Mouse (Mus musculus) spleen, postnatal 4 days (tissue): ENCODE data around the gene Pacrg.
A peak's percentile ranks its signal among the peaks of the same experiment; 100 is the strongest.

ENCODE experiments used
- DNase-seq, 2 experiments: peaks; one replicate each; pipeline ENCODE4 v3.0.0; 2022; ENCODE audit warnings: low spot score in 2 of 2

The Pacrg gene

GRCm38 (mm10) chr17:10410597-10411476, 429.3 kb downstream of the Pacrg start:
- DNase-seq = no peak

- DNase-seq = no peak
Measured at GRCm38 (mm10) chr17:10408681-10409081, 431.4 kb downstream of the Pacrg start.

DNA sequence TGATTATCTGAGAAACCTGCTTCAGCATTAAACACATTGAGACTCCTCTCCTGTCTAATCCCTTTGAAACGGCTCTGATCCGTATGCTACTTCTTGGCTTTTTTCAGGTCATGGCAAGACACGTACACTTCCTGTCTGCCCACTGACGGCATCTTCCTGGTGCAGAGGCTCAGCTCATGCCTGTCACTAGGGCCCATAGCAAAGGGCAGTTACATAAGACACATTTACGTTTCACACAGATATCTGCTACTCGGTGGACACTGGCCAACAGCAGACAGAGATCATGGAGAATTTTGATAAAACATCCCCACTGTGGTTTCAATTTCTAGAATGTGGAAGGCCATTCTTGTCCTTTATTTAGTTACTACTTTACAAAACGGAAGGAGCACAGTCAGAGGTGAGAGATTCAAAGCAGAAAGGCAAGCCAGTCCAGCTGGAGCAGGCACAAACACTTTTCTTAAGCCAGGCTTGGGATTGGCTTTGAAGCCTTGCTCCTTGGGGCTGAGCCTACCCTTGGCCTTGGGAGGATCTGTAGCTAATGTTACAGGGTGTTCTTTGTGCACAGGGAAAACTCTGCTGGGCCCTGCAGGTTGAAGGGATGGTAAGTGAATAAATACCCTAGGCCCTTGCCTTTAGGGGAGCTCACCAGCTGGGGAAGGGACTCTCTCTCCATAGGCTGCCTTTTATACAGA, 432.9 kb downstream of the Pacrg start:
- no peak for DNase-seq

DNA sequence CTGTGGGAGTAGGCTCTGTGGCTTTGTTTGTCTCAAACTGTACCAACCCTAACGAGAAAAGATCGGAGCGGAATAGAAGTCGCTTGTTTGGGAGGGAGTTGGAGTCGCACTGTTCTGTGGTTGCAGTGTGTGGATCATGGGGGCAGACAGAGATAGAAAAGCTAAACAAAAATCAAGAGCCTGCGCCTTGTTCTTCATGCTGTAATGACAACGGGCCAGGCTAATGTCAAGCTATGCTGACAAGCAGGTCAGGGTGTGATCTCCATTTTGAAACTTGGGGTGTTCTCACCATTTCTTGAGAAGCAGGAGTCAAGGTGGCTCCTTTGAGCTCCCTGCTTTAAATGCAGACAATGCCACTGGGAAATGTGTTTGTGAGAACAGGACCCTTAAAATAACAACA, 433.8 kb downstream of the Pacrg start:
- no peak for DNase-seq

DNA sequence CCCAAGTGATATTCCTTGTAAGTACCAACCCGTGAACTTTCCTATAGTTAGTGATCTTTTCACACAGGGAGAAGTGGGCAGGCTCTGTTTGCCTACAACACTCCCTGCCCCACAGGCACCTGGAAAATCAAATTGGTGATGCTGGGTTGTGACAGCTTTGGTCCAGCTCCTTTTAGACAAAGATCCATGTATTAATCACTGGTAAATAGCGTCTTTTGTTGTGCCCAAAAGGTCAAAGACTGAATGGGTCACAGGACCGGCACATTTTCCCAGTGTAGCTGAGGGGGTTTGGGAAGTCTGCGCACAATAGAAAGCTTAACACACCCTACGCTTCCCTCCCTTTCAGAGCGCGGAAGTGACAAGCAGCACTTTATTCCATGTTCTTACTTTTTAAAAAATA, 434.2 kb downstream of the Pacrg start:
- no peak for DNase-seq

DNA sequence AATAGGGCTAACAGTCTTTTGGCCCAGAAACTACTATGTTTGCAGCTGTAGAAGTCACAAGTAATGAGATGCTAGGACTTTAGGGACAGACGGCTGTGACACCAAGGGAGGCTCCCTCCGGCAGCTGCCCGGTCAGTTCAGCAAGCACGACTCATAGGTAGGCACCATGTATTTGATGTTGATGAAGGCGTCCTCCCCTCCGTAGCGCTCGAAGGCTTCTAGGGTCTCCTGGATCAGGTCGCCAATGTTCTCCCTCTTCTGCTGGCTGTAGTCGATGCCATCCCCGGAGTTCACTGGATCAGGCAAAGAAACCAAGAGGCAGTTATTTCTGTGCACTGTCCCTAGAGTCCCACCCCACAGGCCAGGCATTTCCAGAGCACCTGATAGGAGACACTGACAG, 436.9 kb downstream of the Pacrg start:
- no peak for DNase-seq

DNA sequence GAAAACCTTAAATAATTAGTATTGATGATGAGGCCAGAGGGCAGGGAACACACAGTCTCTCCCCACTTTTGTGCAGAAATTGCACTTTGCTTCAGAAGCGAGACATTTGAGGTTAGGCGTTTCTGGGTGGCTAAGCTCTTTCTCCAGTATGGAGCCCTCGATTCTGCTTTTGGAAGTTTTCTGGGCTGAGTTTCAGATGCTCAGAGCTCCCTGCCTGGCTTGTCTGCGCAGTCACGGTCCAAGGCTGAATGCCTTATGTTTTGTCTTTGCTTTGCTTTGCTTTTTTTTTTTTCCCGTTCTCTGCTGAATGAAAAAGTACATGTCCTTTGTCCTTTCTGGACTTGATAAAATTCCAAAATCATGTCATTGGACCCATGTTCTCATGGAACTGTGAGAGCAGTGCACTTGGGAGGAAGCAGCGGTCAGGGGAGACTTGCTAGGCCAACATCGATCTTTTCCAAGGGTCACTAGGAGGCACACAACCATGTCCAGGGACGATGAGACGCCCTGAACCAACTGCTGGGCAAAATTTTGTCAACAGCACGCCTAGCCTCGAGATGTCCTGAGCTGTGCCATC, 438.0 kb downstream of the Pacrg start:
- no peak for DNase-seq

- no peak for DNase-seq
Measured at GRCm38 (mm10) chr17:10401529-10401928, 438.6 kb downstream of the Pacrg start.

DNA sequence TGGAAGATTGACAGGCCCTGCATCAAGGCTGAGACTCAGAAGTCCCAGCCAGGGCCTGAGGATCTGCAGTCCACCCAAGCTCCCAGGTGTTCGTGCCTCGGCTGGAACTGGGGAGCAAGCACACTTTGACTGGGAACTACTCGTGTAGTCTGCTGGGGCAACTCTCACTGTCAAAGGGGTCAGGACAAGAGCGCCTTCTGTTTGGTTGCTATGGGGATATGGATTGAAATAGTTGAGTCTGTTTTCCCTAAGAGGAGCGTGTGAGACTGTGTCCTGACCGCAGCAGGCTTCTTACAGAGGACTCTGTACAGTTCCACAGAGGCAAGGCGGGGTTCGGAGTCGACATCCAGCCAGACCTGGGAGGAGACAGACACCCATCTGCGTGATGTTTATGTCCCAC, 440.4 kb downstream of the Pacrg start:
- no peak for DNase-seq

GRCm38 (mm10) chr17:10398871-10399270, 441.2 kb downstream of the Pacrg start:
- DNase-seq = no peak

GRCm38 (mm10) chr17:10397924-10398627, 442.0 kb downstream of the Pacrg start:
- no peak for DNase-seq

- no peak for DNase-seq
Measured at GRCm38 (mm10) chr17:10397336-10397735, 442.8 kb downstream of the Pacrg start.

DNA sequence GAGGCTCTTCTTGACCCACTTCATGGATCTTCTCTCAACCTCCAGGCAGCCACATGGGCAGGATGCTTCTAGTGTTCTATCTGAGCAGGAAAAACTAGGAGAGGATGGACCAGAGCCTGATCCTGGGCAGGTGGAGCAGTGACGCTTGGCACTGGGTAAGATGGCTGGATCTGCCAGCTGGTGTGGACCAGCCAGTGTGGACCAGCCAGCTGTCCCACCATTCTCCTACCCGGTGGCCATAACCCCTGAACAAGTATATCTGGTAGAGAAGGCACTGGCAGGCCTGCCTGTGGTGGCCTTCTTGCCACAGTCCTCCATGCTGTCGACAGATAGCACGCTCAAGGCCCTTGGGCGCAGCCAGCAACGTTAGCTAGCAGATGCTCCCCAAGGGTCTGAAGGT, 443.2 kb downstream of the Pacrg start:
- no peak for DNase-seq

DNA sequence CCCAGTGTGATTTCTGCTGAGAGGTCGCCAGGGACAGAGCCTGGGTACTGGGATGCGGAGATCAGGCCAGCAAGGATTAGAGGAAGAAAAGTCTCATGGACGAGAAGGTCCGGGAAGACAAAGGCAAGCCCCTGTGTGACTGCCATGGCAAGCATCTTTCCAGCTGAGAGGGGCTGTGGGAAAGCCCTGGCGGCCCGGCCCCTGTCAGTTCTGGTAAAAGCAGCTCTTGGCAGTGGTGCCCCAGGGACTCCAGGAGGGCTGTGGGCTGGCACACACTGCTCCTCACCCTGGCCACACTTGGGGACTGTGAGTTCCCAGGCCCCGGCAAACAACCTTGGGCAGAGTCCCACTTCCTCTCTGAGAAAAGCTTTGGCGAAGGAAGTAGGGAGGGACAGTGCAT, 445.3 kb downstream of the Pacrg start:
- DNase-seq = no peak

GRCm38 (mm10) chr17:10393766-10394165, 446.3 kb downstream of the Pacrg start:
- DNase-seq = no peak

GRCm38 (mm10) chr17:10392342-10393034, 447.6 kb downstream of the Pacrg start:
- DNase-seq = peak in 1 of 2 experiments; percentile 29

GRCm38 (mm10) chr17:10390232-10391172, 449.6 kb downstream of the Pacrg start:
- DNase-seq = no peak

DNA sequence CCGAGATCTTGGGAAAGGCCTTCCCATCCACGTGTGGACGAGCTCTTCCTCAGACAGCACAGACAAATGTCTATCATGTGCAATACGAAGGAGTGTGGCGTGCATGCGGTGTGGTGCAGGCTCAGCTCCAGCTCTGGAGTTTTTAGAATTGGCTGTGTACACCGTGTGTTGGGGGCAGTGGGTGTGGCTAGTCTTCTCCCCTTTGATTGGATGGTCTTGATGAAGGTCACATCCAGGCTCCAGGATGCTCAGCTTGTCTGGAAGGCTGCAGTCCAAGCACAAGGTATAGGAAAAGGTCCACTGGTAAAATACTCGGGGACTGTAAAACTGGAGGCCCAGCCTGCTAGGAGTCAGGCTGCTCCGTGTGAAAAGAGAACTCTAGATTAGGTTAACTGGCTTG, 450.4 kb downstream of the Pacrg start:
- DNase-seq = no peak

GRCm38 (mm10) chr17:10386548-10386947, 453.6 kb downstream of the Pacrg start:
- DNase-seq = no peak

DNA sequence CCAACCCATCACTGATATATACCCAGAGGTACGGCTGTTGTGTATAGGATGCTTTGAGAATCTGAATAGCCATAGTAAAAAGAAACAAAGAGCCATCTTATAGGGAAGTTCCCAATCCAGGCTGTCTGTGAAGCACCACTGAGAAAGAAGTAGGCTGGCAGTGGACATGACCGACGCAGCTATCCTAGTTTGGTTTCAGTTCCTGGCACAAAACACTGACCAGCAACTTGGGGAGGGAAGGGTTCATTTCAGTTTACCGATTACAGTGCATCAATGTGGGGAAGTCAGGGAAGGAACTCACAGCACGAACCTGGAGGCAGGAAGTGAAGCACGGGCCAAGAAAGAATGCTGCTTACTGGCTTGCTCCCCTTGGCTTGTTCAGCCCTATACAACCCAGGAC, 456.7 kb downstream of the Pacrg start:
- no peak for DNase-seq
